Mouse (Mus musculus) gastrocnemius, adult 2 months (tissue): ENCODE measurements around the gene Ly6g6e. TPM values are rescaled to one million over a fixed set of nuclear protein-coding genes. Genes with fewer than 3 reads are reported as not detected.

ENCODE experiments used
- DNase-seq: peaks from one replicate; pipeline ENCODE4 v3.0.0; 2022
- H3K27ac ChIP-seq: fragments of 200-600 bp; 2 replicates; pipeline ENCODE4 v1.8.1; 2022; ENCODE audit warnings: mild to moderate bottlenecking
- H3K4me3 ChIP-seq: fragments of 200-600 bp; 2 replicates; pipeline ENCODE4 v1.8.1; 2022; ENCODE audit warnings: mild to moderate bottlenecking, moderate library complexity
- CTCF ChIP-seq: fragments of 200-600 bp; IDR thresholded peaks from 2 replicates; pipeline ENCODE4 v1.8.1; 2022; ENCODE audit warnings: antibody characterized with exemption, mild to moderate bottlenecking, moderate library complexity
- intact Hi-C: fragments of 180-260 bp; cut with DNase I; formaldehyde crosslinking; loops from one replicate; pipeline ENCODE4 v1.15.1; 2025
- total RNA-seq, 2 experiments: library from RNA; stranded (reverse); gene quantifications; 2 replicates each; pipeline ENCODE4 v1.2.3; 2021

Ly6g6e gene
- total RNA-seq, 2 experiments from 2014 or later, result not detected

DNA sequence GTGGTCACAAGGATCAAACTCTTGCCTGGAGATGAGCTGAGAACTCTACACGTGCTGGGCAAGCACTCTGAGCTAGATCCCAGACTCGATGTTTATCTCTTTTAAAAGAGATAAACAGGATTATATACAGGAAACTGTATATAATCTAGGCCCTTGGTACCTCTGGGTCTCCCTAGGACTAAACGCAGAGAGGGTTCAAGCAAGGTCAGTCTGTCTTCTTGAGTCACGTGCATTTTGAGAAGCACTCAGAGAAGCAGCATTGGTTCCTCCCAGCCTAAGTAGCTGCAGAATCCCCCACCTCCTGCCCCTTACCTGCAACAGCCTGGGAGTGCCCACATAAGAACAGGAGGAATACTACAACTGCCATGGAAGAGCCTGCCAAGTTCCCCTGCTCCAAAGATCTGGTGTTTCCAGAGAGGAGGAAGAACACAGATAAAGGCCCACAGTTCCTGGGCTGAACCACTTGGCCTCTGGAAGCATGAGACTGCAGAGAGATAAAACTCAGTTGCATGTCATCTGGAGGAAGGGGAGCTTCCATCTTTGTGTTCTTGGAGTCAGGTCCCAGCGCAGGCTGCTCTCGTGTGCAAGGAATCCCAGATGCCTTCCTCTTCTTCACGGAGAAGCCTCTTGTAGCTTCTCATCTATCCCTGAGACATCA, 8.6 kb downstream of the Ly6g6e start, which contains the start of gene Ly6g6f:
Ly6g6f (minus strand) TSS at position 403 of the 658 bp plus-strand sequence.
- no peak within 1 kb of the TSS for H3K27ac ChIP-seq
- TF ChIP-seq CTCF, result no peak
- no peak for DNase-seq
- intact Hi-C loops, result loop anchor here (5.0 kb wide), 1 partner anchor 63 kb away; no protein-coding TSS in a partner anchor
- no peak within 1 kb of the TSS for H3K4me3 ChIP-seq

DNA sequence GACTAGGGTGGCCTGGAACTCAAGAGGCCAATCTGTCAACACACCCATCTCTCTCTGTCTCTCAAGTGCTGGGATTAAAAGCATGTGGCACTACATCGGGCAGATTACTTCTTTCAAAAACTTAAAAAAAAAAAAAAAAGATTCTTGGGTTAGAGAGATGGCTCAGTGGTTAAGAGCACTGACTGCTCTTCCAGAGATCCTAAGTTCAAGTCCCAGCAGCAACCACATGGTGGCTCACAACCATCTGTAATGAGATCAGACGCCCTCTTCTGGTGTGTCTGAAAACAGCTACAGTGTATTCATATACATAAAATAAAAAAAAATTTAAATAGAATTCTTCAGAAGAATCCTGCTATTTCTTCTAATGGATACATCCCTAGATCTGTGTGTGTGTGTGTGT, 11.4 kb downstream of the Ly6g6e start:
- Histone ChIP-seq H3K27ac (no peak overlapping the region), H3K4me3 (no peak overlapping the region)
- no peak for DNase-seq
- TF ChIP-seq CTCF, result peak; percentile 45
- intact Hi-C loops, result loop anchor here (5.0 kb wide), 1 partner anchor 66 kb away; no protein-coding TSS in a partner anchor

GRCm38 (mm10) chr17:35088825-35089644, 12.3 kb downstream of the Ly6g6e start, which contains the start of gene Abhd16a:
Abhd16a (plus strand) TSS chr17:35089263.
- DNase-seq, result peak; percentile 97
- Histone ChIP-seq H3K27ac (peak within 1 kb of the TSS; percentile 100), H3K4me3 (peak within 1 kb of the TSS; percentile 87)
- TF ChIP-seq CTCF, result peak; percentile 41
- intact Hi-C loops, result loop anchor here (5.0 kb wide), 1 partner anchor 67 kb away; no protein-coding TSS in a partner anchor

DNA sequence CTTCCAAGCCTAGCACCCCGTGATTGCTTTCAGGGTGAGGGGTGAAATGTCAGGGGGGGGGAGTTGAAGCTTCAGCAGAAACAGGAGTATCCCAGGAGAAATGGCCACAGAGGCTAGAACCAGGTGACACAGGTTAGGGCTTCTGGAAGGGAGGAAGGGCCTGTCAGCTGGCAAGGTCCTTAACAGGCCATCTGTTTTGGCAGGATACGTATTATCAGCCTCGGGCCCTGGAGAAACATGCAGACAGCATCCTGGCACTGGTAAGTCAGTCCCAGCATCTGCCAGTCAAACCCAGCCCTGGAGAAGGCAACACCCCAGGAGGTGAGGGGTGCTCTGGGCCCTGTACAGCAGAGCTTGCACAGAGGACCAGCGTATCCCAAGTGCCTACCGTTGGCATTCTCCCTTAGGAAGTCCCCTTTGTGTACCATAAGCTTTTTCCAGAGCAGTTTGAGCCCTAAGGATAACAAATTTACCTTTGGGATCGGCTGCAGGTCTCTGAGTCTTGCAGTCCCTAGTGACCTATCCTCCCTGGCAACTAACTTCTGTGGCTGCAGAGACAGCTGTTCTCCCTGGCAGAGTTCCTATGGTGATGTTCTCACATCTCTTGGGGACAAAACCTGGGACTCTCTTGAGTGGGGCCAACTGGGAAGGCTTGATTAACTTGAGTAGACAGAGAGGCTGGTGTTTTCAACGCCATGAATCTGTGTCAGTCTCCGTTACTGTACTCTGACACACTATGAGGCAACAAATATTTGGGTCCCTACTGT, 13.6 kb downstream of the Ly6g6e start:
- intact Hi-C loops, result no loop called here
- DNase-seq, result peak; percentile 59
- no peak for TF ChIP-seq CTCF
- Histone ChIP-seq H3K27ac (peak overlapping the region; percentile 100), H3K4me3 (peak overlapping the region; percentile 87)

DNA sequence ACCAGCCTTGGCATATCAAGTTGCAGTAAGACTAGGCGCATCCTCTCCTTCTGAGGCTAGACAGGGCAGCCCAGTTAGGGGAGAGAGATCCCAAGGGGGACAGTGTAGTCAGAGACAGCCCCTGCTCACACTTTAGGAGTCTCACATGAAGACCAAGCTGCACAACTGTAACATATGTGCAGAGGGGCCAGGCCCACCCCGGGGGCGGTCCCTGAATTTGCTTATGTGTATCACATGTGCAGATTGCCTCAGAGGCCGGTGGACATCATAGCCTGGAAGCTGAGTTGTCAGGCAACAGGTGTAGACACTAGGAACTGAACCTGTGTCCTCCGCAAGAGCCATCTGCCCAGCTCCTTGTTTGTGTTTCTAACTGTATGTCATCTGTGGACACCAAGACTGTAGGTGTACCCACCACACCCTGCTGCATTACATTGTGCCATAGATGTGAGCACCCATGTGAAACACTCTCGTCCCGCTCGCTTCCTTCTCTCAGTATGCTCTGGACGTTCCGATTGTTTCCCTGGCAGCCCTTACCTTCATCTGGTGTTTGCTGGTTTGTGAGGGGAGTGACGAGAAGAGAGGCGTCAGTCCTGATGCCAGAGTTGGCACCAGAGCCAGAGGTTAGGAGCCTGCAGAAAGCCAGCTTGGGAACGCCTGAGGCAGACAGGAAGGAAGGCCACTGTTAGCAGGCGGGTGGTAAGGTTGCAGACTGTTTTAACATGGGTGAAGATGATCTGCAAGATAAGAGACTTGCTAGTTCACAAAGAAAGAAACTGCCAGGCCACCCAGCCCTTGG, 15.9 kb downstream of the Ly6g6e start:
- H3K27ac ChIP-seq, result no peak overlapping the region
- TF ChIP-seq CTCF, result no peak
- H3K4me3 ChIP-seq, result no peak overlapping the region
- intact Hi-C loops, result no loop called here
- no peak for DNase-seq

GRCm38 (mm10) chr17:35094475-35095365, 18.0 kb downstream of the Ly6g6e start:
- intact Hi-C loops, result no loop called here
- DNase-seq, result no peak
- no peak overlapping the region for H3K4me3 ChIP-seq
- TF ChIP-seq CTCF, result no peak
- no peak overlapping the region for H3K27ac ChIP-seq

GRCm38 (mm10) chr17:35096597-35096996, 19.9 kb downstream of the Ly6g6e start:
- TF ChIP-seq CTCF, result no peak
- no peak for DNase-seq
- no peak overlapping the region for H3K4me3 ChIP-seq
- no peak overlapping the region for H3K27ac ChIP-seq
- intact Hi-C loops, result no loop called here

DNA sequence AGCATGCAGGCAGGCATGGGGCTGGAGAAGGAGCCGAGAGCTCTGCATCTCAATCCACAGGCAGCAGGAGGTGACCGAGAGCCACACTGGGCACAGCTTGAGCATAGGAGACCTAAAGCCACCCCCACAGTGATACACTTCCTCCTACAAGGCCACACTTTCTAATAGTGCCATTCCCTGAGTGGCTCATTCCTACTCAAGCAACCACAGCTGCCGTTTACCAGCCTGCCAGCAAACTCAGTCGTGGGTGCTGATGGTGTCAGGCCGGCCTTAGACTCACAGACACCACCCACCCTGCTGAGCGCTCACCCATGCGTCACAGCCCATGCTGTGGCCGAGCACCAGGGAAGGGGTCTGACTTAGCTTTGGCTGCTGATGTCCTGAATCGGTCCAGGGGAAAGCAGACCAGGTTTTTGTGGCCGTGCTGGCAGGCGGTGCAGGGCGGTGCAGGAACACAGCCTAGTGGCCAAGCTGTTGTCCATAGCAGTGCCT, 20.5 kb downstream of the Ly6g6e start:
- Histone ChIP-seq H3K27ac (no peak overlapping the region), H3K4me3 (no peak overlapping the region)
- TF ChIP-seq CTCF, result peak; percentile 32; the same call in 1 of the 2 replicates
- intact Hi-C loops, result no loop called here
- no peak for DNase-seq

- intact Hi-C loops, result no loop called here
- Histone ChIP-seq H3K4me3 (no peak overlapping the region), H3K27ac (no peak overlapping the region)
- DNase-seq, result no peak
- TF ChIP-seq CTCF, result no peak
Observed at GRCm38 (mm10) chr17:35100196-35100765, 23.6 kb downstream of the Ly6g6e start.

- no peak overlapping the region for H3K27ac ChIP-seq
- DNase-seq, result no peak
- intact Hi-C loops, result no loop called here
- no peak for TF ChIP-seq CTCF
- H3K4me3 ChIP-seq, result no peak overlapping the region
Observed at GRCm38 (mm10) chr17:35101161-35101560, 24.5 kb downstream of the Ly6g6e start.
